Mouse (Mus musculus): ENCODE data around the gene Pigw.
A peak's percentile ranks its signal among the peaks of the same experiment; 100 is the strongest.
"Not testable (repeated sequence)": the region's sequence is repeated elsewhere in the genome, so short reads cannot be mapped to it uniquely, and the experiment has no call there.

Pigw gene

GRCm38 (mm10) chr11:84879007-84879771, 896 bp downstream of the Pigw start:
- no peak for DNase-seq

GRCm38 (mm10) chr11:84876020-84876419, 4.1 kb downstream of the Pigw start:
- not testable (repeated sequence) for DNase-seq

GRCm38 (mm10) chr11:84873042-84873833, 6.8 kb downstream of the Pigw start:
- no peak for DNase-seq

GRCm38 (mm10) chr11:84871548-84872069, 8.5 kb downstream of the Pigw start:
- no peak for DNase-seq

GRCm38 (mm10) chr11:84871046-84871445, 9.0 kb downstream of the Pigw start:
- DNase-seq, result no peak

- peak; percentile 88 for DNase-seq
These were observed 9.6 kb downstream of the Pigw start, which contains the start of gene Ggnbp2 for GRCm38 (mm10) chr11:84870337-84871043. Gene Ggnbp2, minus strand, starts transcription at chr11:84870817.

- peak; percentile 87 for DNase-seq
These were observed 10.4 kb downstream of the Pigw start for GRCm38 (mm10) chr11:84869537-84870232.

- DNase-seq, result no peak
These were observed 11.3 kb downstream of the Pigw start for GRCm38 (mm10) chr11:84868786-84869259.

- no peak for DNase-seq
These were observed 12.5 kb downstream of the Pigw start for GRCm38 (mm10) chr11:84867586-84867985.

- DNase-seq, result no peak
These were observed 14.8 kb downstream of the Pigw start for GRCm38 (mm10) chr11:84865268-84865667.

- no peak for DNase-seq
These were observed 24.8 kb downstream of the Pigw start for GRCm38 (mm10) chr11:84855285-84855684.

GRCm38 (mm10) chr11:84847475-84848090, 32.5 kb downstream of the Pigw start:
- DNase-seq, result no peak

- no peak for DNase-seq
These were observed 33.2 kb downstream of the Pigw start for GRCm38 (mm10) chr11:84846741-84847474.

- DNase-seq, result no peak
These were observed 40.8 kb downstream of the Pigw start for GRCm38 (mm10) chr11:84839330-84839729.

- DNase-seq, result not testable (repeated sequence)
These were observed 50.6 kb downstream of the Pigw start for GRCm38 (mm10) chr11:84829495-84829894.

GRCm38 (mm10) chr11:84828516-84829399, 51.3 kb downstream of the Pigw start, which contains the start of gene Dhrs11:
Gene Dhrs11, minus strand, starts transcription at chr11:84828994.
- peak; percentile 88 for DNase-seq

GRCm38 (mm10) chr11:84827901-84828503, 52.1 kb downstream of the Pigw start:
- DNase-seq, result no peak

- DNase-seq, result peak; percentile 10
These were observed 52.6 kb downstream of the Pigw start for GRCm38 (mm10) chr11:84827492-84827891.

All from cerebellum, adult 11 months (tissue).